Mouse (Mus musculus) neural tube, embryonic 12.5 days (tissue): ENCODE measurements around the gene Hpca. TPM values are rescaled to one million over a fixed set of nuclear protein-coding genes. Genes with fewer than 3 reads are reported as not detected.

Source experiments
- ATAC-seq: fragments of 200-750 bp; cut with Nextera tagmentation; 2 replicates; pipeline ENCODE4 v1.8.0; 2017; ENCODE audit warnings: low read depth, mild to moderate bottlenecking, moderate TSS enrichment, moderate library complexity; ENCODE audit not compliant: low FRiP score
- H3K27ac ChIP-seq: fragments of 300-500 bp; sonication (generic); 2 replicates; pipeline ENCODE4 v1.5.1; 2016
- H3K27me3 ChIP-seq: fragments of 300-500 bp; sonication (generic); replicated peaks from 2 replicates; pipeline ENCODE4 v1.6.1; 2016; ENCODE audit warnings: mild to moderate bottlenecking
- H3K36me3 ChIP-seq: fragments of 300-500 bp; sonication (generic); 2 replicates; pipeline ENCODE4 v1.6.1; 2016; ENCODE audit warnings: mild to moderate bottlenecking
- H3K4me1 ChIP-seq: fragments of 300-500 bp; sonication (generic); 2 replicates; pipeline ENCODE4 v1.6.1; 2016
- H3K4me2 ChIP-seq: fragments of 300-500 bp; sonication (generic); replicated peaks from 2 replicates; pipeline ENCODE4 v1.6.1; 2016; ENCODE audit warnings: mild to moderate bottlenecking
- H3K4me3 ChIP-seq: fragments of 300-500 bp; sonication (generic); 2 replicates; pipeline ENCODE4 v1.5.1; 2016
- H3K9ac ChIP-seq: fragments of 300-500 bp; sonication (generic); 2 replicates; pipeline ENCODE4 v1.6.1; 2016; ENCODE audit warnings: mild to moderate bottlenecking
- H3K9me3 ChIP-seq: fragments of 300-500 bp; sonication (generic); 2 replicates; pipeline ENCODE4 v1.6.1; 2016; ENCODE audit warnings: mild to moderate bottlenecking
- WGBS: fragments of 180-500 bp; shearing (Covaris S2); methylation state at CpG from one replicate; pipeline ENCODE4 v1.1.7; 2016; 5-methylcytosine and 5-hydroxymethylcytosine counted together
- polyA plus RNA-seq: library from polyadenylated mRNA; unstranded; fragments of >200 nt; fragmentation: Nextera tagmentation; extraction: Ambion mirVana; gene quantifications from 2 replicates; pipeline ENCODE4 v1.2.1, GENCODE M21; 2016

Gene Hpca
- polyA plus RNA-seq, 1 experiment from 2014 or later, result 21.3 TPM

GRCm38 (mm10) chr4:129067638-129068415 is 54.0 kb downstream of the Hpca start:
- Histone ChIP-seq H3K4me2 (no peak overlapping the region), H3K27ac (no peak overlapping the region), H3K27me3 (no peaks in the 10 kb centered on the region), H3K9me3 (no peaks in the 10 kb centered on the region), H3K4me1 (no peaks in the 10 kb centered on the region), H3K36me3 (no peaks in the 10 kb centered on the region), H3K4me3 (no peak overlapping the region), H3K9ac (no peak overlapping the region)
- no peak for ATAC-seq
- 85% methylated on average over 5 of the region's 5 CpGs for WGBS

DNA sequence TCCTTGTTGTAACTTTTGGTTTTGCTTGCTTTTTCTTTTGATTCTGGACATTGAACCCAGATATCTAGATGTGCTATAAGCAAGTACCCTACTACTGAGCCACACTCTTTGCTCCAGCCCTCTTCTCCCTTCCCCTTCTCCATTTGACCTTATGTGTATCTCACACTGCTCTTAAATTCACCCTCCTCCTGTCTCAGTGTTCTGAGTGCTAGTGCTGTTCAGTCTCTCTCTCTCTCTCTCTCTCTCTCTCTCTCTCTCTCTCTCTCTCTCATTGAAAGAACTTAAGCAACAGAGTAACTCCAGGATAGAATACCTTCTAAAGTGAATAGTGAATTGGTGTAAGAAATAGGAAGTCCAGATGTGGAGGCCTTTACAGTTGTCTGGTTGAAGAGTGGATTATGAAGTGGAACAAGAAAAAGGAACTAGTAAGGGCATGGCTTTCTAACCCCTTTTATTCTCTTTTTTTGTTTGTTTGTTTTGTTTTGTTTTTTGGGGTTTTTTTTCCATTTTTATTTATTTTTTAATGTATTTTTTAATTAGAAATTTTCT is 56.1 kb downstream of the Hpca start:
- H3K27ac ChIP-seq, result no peak overlapping the region
- ATAC-seq, result no peak
- no peaks in the 10 kb centered on the region for H3K36me3 ChIP-seq

GRCm38 (mm10) chr4:129062281-129063075 is 59.4 kb downstream of the Hpca start:
- 82% methylated on average over 3 of the region's 3 CpGs for WGBS

More for the DNA sequence above, 56.1 kb downstream of the Hpca start:
- Histone ChIP-seq H3K9me3 (no peaks in the 10 kb centered on the region), H3K27me3 (no peaks in the 10 kb centered on the region), H3K4me3 (no peak overlapping the region), H3K9ac (no peak overlapping the region), H3K4me1 (no peaks in the 10 kb centered on the region), H3K4me2 (no peak overlapping the region)

More at GRCm38 (mm10) chr4:129062281-129063075, 59.4 kb downstream of the Hpca start:
- no peak overlapping the region for H3K27ac ChIP-seq
- no peak overlapping the region for H3K9ac ChIP-seq
- no peaks in the 10 kb centered on the region for H3K36me3 ChIP-seq
- no peaks in the 10 kb centered on the region for H3K9me3 ChIP-seq
- no peak for ATAC-seq
- peaks cover 13% of the 10 kb centered on the region for H3K4me1 ChIP-seq
- no peak overlapping the region for H3K4me2 ChIP-seq
- no peaks in the 10 kb centered on the region for H3K27me3 ChIP-seq
- H3K4me3 ChIP-seq, result no peak overlapping the region

Other genes with a start within 250 kb of the Hpca start
- gene Trim62, start 238.5 kb downstream of the Hpca start, polyA plus RNA-seq, result 25.2 and 30.6 TPM in 2 replicates
- 14.4 and 17.5 TPM in 2 replicates for gene Azin2, start 159.6 kb downstream of the Hpca start, polyA plus RNA-seq
- gene Ak2, start 130.1 kb downstream of the Hpca start, polyA plus RNA-seq, result 124 and 127 TPM in 2 replicates
- 17.2 and 17.3 TPM in 2 replicates for gene Rnf19b, start 63.8 kb downstream of the Hpca start, polyA plus RNA-seq
- gene Tmem54, start 16.5 kb downstream of the Hpca start, polyA plus RNA-seq, result 0.68 and 0.79 TPM in 2 replicates
- gene Fndc5, start 15.0 kb upstream of the Hpca start, polyA plus RNA-seq, result 21.7 and 21.8 TPM in 2 replicates
- gene S100pbp, start 67.7 kb upstream of the Hpca start, polyA plus RNA-seq, result 20.5 and 21.6 TPM in 2 replicates
- gene Yars, start 67.7 kb upstream of the Hpca start, polyA plus RNA-seq, result 103 and 111 TPM in 2 replicates
- 4.0 and 4.6 TPM in 2 replicates for gene C77080, start 139.4 kb upstream of the Hpca start, polyA plus RNA-seq
- gene Sync, start 165.6 kb upstream of the Hpca start, polyA plus RNA-seq, result 1.7 and 1.9 TPM in 2 replicates
- gene Rbbp4, start 213.3 kb upstream of the Hpca start, polyA plus RNA-seq, result 451 and 469 TPM in 2 replicates
- gene Zbtb8os, start 213.7 kb upstream of the Hpca start, polyA plus RNA-seq, result 34.2 and 38.0 TPM in 2 replicates